Mouse (Mus musculus) liver, adult 2 months (tissue): Measurements from ENCODE around the gene Fam110c. TPM values are rescaled to one million over a fixed set of nuclear protein-coding genes. Genes with fewer than 3 reads are reported as not detected.
"Not testable (repeated sequence)": the region's sequence is repeated elsewhere in the genome, so short reads cannot be mapped to it uniquely, and the experiment has no call there.

ENCODE experiments used
- DNase-seq: peaks from one replicate; pipeline ENCODE4 v3.0.0-alpha.2; 2011; ENCODE audit warnings: low read depth, low spot score; ENCODE audit errors: extremely low read depth
- H3K27ac ChIP-seq: fragments of 200-500 bp; replicated peaks from 2 replicates; pipeline ENCODE4 v1.5.1; 2012; ENCODE audit warnings: low read depth, mild to moderate bottlenecking, control low read depth, inconsistent platforms, low read length; ENCODE audit not compliant: insufficient read depth
- H3K27me3 ChIP-seq: fragments of 200-500 bp; 2 replicates; pipeline ENCODE4 v1.6.1; 2012; ENCODE audit warnings: mild to moderate bottlenecking, moderate library complexity, low read length, inconsistent platforms; ENCODE audit not compliant: control insufficient read depth, insufficient read depth
- H3K36me3 ChIP-seq: fragments of 200-500 bp; 2 replicates; pipeline ENCODE4 v1.6.1; 2012; ENCODE audit warnings: low read length, inconsistent platforms; ENCODE audit not compliant: control insufficient read depth, insufficient read depth
- H3K4me1 ChIP-seq: fragments of 200-500 bp; 2 replicates; pipeline ENCODE4 v1.6.1; 2011; ENCODE audit warnings: low read length; ENCODE audit not compliant: control insufficient read depth, insufficient read depth
- H3K4me3 ChIP-seq: fragments of 200-500 bp; 2 replicates; pipeline ENCODE4 v1.5.1; 2011; ENCODE audit warnings: low read depth, mild to moderate bottlenecking, control low read depth, low read length, moderate library complexity; ENCODE audit not compliant: insufficient read depth
- H3K79me2 ChIP-seq: fragments of 200-500 bp; 2 replicates; pipeline ENCODE4 v1.6.1; 2012; ENCODE audit warnings: inconsistent platforms, mild to moderate bottlenecking, low read length, moderate library complexity; ENCODE audit not compliant: control insufficient read depth, insufficient read depth
- H3K9ac ChIP-seq: fragments of 200-500 bp; 2 replicates; pipeline ENCODE4 v1.6.1; 2012; ENCODE audit warnings: low read depth, mild to moderate bottlenecking, control low read depth, inconsistent platforms, low read length
- CTCF ChIP-seq: fragments of 200-500 bp; IDR thresholded peaks from 2 replicates; pipeline ENCODE4 v1.5.1; 2011; ENCODE audit warnings: low read depth, low read length, control low read depth
- POLR2A ChIP-seq: fragments of 200-500 bp; IDR thresholded peaks from 2 replicates; pipeline ENCODE4 v1.6.1; 2011; ENCODE audit warnings: low read length, control low read depth; ENCODE audit not compliant: insufficient read depth; ENCODE audit errors: extremely low read depth
- WGBS: fragments of 180-500 bp; shearing (Covaris S2); methylation state at CpG from one replicate; pipeline ENCODE4 v1.1.7; 2018; 5-methylcytosine and 5-hydroxymethylcytosine counted together
- polyA plus RNA-seq: library from polyadenylated mRNA; depleted of rRNA; stranded (reverse); fragments of >200 nt; gene quantifications from 2 replicates; pipeline ENCODE4 v1.2.3, GENCODE M21; 2012
- total RNA-seq: library from RNA; depleted of rRNA; stranded (reverse); fragments of >200 nt; gene quantifications from 2 replicates; pipeline ENCODE4 v1.2.3, GENCODE M21; 2014

Fam110c gene
- total and polyA plus RNA-seq, 2 experiments: 0.53 to 2.1 TPM

DNA sequence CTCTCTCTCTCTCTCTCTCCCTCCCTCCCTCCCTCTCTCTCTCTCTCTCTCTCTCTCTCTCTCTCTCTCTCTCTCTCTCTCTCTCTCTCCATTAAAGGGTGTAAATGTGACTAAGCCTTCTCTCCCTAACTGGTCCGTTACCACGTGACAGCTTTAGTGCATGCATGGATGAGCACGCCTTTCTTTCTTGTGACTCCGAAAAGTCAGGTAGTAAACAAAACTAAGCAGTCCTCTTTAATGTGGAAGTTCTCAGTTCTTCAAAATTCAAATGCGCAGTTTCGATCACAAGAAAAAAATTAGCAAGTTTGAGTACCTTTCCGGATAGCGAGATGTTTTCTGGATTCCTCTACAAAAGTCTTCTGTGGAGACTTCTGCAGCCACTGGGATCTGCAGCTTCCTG is 13.4 kb upstream of the Fam110c start:
- no peaks in the 10 kb centered on the region for H3K4me1 ChIP-seq
- no peak overlapping the region for H3K9ac ChIP-seq
- no peak overlapping the region for H3K27ac ChIP-seq
- WGBS: 71% methylated on average over 8 of the region's 8 CpGs
- H3K4me3 ChIP-seq: no peak overlapping the region
- DNase-seq: no peak
- no peaks in the 10 kb centered on the region for H3K36me3 ChIP-seq
- H3K27me3 ChIP-seq: no peaks in the 10 kb centered on the region
- H3K79me2 ChIP-seq: no peaks in the 10 kb centered on the region
- TF ChIP-seq CTCF (no peak), POLR2A (no peak)

DNA sequence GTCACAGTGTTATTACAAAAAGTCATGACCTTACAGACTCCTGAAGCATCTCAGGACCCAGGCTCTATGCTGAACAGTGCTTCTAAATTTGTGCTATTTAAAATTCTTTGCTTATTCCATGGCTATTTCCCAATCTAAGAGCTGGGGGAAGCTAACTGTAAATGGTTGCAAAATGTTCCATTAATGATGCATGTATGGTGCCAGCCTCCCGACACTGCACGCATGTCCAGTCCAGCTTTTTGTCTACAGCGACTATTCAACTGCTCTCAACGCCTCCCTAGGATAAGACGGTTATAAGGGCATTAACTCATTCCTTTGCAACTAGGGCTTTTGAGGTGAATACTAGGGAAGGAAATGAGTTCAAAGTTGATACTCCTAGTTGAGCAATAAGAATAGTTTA is 2.4 kb upstream of the Fam110c start:
- no peaks in the 10 kb centered on the region for H3K79me2 ChIP-seq
- H3K27ac ChIP-seq: no peak overlapping the region
- 87% methylated on average over 5 of the region's 5 CpGs for WGBS
- no peak for TF ChIP-seq CTCF
- DNase-seq: no peak
- H3K4me3 ChIP-seq: no peak overlapping the region
- no peaks in the 10 kb centered on the region for H3K27me3 ChIP-seq
- H3K9ac ChIP-seq: no peak overlapping the region
- H3K4me1 ChIP-seq: peaks cover 2% of the 10 kb centered on the region; the same call in 1 of the 2 replicates
- no peaks in the 10 kb centered on the region for H3K36me3 ChIP-seq

GRCm38 (mm10) chr12:31074355-31074786 is 710 bp downstream of the Fam110c start:
- not testable (repeated sequence) for DNase-seq, H3K36me3 ChIP-seq, H3K27ac ChIP-seq, H3K27me3 ChIP-seq, H3K79me2 ChIP-seq, H3K4me1 ChIP-seq
- WGBS: 1% methylated on average over 15 of the region's 18 CpGs
- peak overlapping the region; percentile 64; the same call in 1 of the 2 replicates for H3K9ac ChIP-seq
- H3K4me3 ChIP-seq: peak overlapping the region; percentile 65

- Histone ChIP-seq H3K4me3 (peak overlapping the region; percentile 31), H3K79me2 (no peaks in the 10 kb centered on the region), H3K4me1 (peaks cover 2% of the 10 kb centered on the region; the same call in 1 of the 2 replicates), H3K36me3 (no peaks in the 10 kb centered on the region), H3K9ac (no peak overlapping the region), H3K27ac (no peak overlapping the region), H3K27me3 (no peaks in the 10 kb centered on the region)
- TF ChIP-seq CTCF: no peak
- no peak for TF ChIP-seq POLR2A
- WGBS: 2% methylated on average over 24 of the region's 24 CpGs
- no peak for DNase-seq
Observed at GRCm38 (mm10) chr12:31074839-31075538, 1.3 kb downstream of the Fam110c start.

DNA sequence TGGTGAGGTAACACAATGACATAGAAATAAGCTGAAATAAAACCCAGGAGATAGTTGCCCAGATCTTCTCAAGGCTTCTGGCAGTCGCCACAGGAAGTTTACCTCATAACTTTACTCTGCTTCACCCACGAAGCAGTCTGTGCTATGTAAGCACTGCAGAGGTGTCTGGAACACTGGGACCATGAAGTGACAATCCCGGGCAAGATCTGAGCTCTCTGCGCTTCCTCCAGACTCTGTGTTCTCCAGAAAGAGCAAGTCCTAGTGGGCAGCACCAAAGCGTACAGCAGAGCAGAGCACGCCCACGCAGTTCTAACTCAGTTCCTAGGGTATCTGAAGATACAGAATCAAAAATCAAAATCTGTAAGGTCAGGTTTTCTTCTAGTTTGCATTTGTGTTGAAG is 3.4 kb downstream of the Fam110c start:
- H3K4me1 ChIP-seq: peaks cover 2% of the 10 kb centered on the region; the same call in 1 of the 2 replicates
- WGBS: 68% methylated on average over 7 of the region's 7 CpGs
- H3K79me2 ChIP-seq: no peaks in the 10 kb centered on the region
- no peaks in the 10 kb centered on the region for H3K36me3 ChIP-seq
- no peak overlapping the region for H3K4me3 ChIP-seq
- no peak overlapping the region for H3K9ac ChIP-seq
- TF ChIP-seq CTCF (no peak), POLR2A (no peak)
- DNase-seq: no peak
- no peaks in the 10 kb centered on the region for H3K27me3 ChIP-seq
- H3K27ac ChIP-seq: no peak overlapping the region

DNA sequence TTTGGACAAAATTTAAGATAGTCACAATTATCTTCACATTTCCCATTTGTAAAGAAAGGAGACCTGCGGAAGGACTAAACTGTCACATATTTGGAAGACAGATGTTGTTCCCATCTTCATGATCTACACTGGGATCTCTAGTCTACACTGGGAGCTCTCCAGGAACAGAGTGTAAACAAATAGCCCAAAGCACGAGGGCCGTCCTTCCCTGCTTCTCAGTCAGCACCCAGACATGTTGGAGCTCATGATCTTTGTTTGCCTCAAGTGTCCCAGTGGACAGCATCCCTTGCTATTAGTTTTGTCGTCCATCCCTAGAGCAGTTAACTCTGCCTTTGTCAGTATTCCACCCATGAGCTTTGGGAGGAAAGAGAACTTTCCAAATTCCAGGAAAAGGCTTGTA is 4.4 kb downstream of the Fam110c start:
- no peak overlapping the region for H3K4me3 ChIP-seq
- no peaks in the 10 kb centered on the region for H3K36me3 ChIP-seq
- no peaks in the 10 kb centered on the region for H3K79me2 ChIP-seq
- H3K4me1 ChIP-seq: peaks cover 4% of the 10 kb centered on the region; the same call in 1 of the 2 replicates
- no peaks in the 10 kb centered on the region for H3K27me3 ChIP-seq
- no peak for TF ChIP-seq POLR2A
- no peak for TF ChIP-seq CTCF
- DNase-seq: no peak
- no peak overlapping the region for H3K27ac ChIP-seq
- no peak overlapping the region for H3K9ac ChIP-seq
- 68% methylated on average over 4 of the region's 4 CpGs for WGBS
